Mouse (Mus musculus) G1E (cell line): ENCODE data around the gene Retreg3. TPM values are rescaled to one million over a fixed set of nuclear protein-coding genes. Genes with fewer than 3 reads are reported as not detected.

Experiments used
- ATAC-seq: 2 replicates; pipeline ENCODE4 v1.8.0; 2016; ENCODE audit warnings: mild to moderate bottlenecking; ENCODE audit not compliant: insufficient number of reproducible peaks, poor library complexity, low FRiP score, severe bottlenecking; ENCODE audit errors: extremely low read depth
- DNase-seq: peaks from one replicate; pipeline ENCODE4 v3.0.0; 2012; ENCODE audit warnings: low spot score
- H3K27me3 ChIP-seq: 2 replicates; pipeline ENCODE4 v1.6.1; 2012; ENCODE audit warnings: mild to moderate bottlenecking, low read length, inconsistent platforms; ENCODE audit not compliant: insufficient read depth
- H3K36me3 ChIP-seq: replicated peaks from 2 replicates; pipeline ENCODE3; 2012; ENCODE audit warnings: mild to moderate bottlenecking, inconsistent platforms
- H3K4me1 ChIP-seq: 2 replicates; pipeline ENCODE4 v1.6.1; 2012; ENCODE audit warnings: low read depth, low read length, inconsistent platforms, mixed read lengths; ENCODE audit not compliant: insufficient read depth
- H3K4me3 ChIP-seq: 2 replicates; pipeline ENCODE4 v1.5.1; 2012; ENCODE audit warnings: low read depth, mild to moderate bottlenecking, inconsistent platforms, low read length, moderate library complexity, mixed read lengths
- H3K9me3 ChIP-seq: replicated peaks from 2 replicates; pipeline ENCODE4 v1.6.1; 2012; ENCODE audit warnings: inconsistent platforms
- CTCF ChIP-seq: IDR thresholded peaks from 2 replicates; pipeline ENCODE4 v1.5.1; 2012; ENCODE audit warnings: low read depth, low read length, inconsistent platforms, mixed read lengths
- GATA1 ChIP-seq: IDR thresholded peaks from 2 replicates; pipeline ENCODE4 v1.6.1; 2012; ENCODE audit warnings: borderline replicate concordance, low read length, inconsistent platforms, mixed read lengths
- GATA2 ChIP-seq: IDR thresholded peaks from 2 replicates; pipeline ENCODE4 v1.6.1; 2012; ENCODE audit warnings: low read depth, low read length, inconsistent platforms, borderline replicate concordance
- POLR2AphosphoS5 ChIP-seq: IDR thresholded peaks from 2 replicates; pipeline ENCODE4 v1.6.1; 2012; ENCODE audit warnings: low read depth, low read length, inconsistent platforms; ENCODE audit not compliant: insufficient replicate concordance
- TAL1 ChIP-seq: conservative IDR thresholded peaks from 2 replicates; pipeline ENCODE4 v1.6.1; 2012; ENCODE audit warnings: low read depth, low read length, inconsistent platforms, mixed read lengths
- polyA plus RNA-seq: library from polyadenylated mRNA; stranded (reverse); fragments of >175 nt; gene quantifications from 2 replicates; pipeline ENCODE4 v1.2.3, GENCODE M21; 2012
- total RNA-seq, 2 experiments: library from RNA; stranded (forward) in 1 of 2; stranded (reverse) in 1 of 2; fragments of 200-1000 nt in 1 of 2; fragments of >200 nt in 1 of 2; fragmentation: Nextera tagmentation in 1 of 2; gene quantifications; 2 replicates each; pipeline ENCODE4 v1.2.3; 2014 to 2017

Gene Retreg3
- total and polyA plus RNA-seq, 3 experiments: 9.4 to 43.2 (median 13.4) TPM

DNA sequence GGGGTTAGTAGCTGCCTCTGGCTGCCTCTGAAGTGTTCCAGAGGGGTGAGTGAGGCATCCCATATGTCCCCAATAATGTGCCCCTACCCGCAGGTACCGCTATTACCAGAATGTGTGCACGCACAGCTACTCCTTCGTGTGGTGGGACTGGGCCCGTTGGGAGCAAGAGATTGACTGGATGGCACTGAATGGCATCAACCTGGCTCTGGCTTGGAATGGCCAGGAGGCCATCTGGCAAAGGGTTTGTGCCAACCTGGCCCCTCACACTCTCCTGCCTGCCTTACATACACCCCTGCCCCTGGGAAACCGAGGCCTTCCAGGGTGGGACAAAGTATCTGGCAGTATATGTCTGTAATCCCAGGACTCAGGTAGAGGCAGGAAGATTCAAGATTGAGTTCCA lies 48.7 kb downstream of the Retreg3 start:
- peaks cover 19% of the 10 kb centered on the region; the same call in 1 of the 2 replicates for H3K27me3 ChIP-seq
- DNase-seq (no peak), ATAC-seq (no peak)
- peaks cover 21% of the 10 kb centered on the region for H3K36me3 ChIP-seq
- TF ChIP-seq TAL1 (no peak), GATA1 (no peak)
- H3K4me3 ChIP-seq: no peak overlapping the region; the same call in 1 of the 2 replicates
- no peaks in the 10 kb centered on the region for H3K9me3 ChIP-seq
- peaks cover 42% of the 10 kb centered on the region for H3K4me1 ChIP-seq

GRCm38 (mm10) chr11:101070189-101070527 lies 49.5 kb downstream of the Retreg3 start:
- H3K9me3 ChIP-seq: no peaks in the 10 kb centered on the region
- peaks cover 20% of the 10 kb centered on the region for H3K36me3 ChIP-seq
- peak overlapping the region; percentile 89 for H3K4me3 ChIP-seq
- DNase-seq: no peak
- ATAC-seq: no peak
- H3K4me1 ChIP-seq: peaks cover 47% of the 10 kb centered on the region
- TF ChIP-seq POLR2AphosphoS5 (no peak), GATA2 (no peak), GATA1 (no peak), TAL1 (no peak)
- peaks cover 18% of the 10 kb centered on the region; the same call in 1 of the 2 replicates for H3K27me3 ChIP-seq

- Histone ChIP-seq H3K27me3 (peaks cover 18% of the 10 kb centered on the region; the same call in 1 of the 2 replicates), H3K4me3 (peak within 1 kb of the TSS; percentile 89), H3K36me3 (peaks cover 23% of the 10 kb centered on the region), H3K9me3 (no peaks in the 10 kb centered on the region), H3K4me1 (peaks cover 52% of the 10 kb centered on the region)
- ATAC-seq: peak; percentile 77
- TF ChIP-seq GATA2 (no peak), POLR2AphosphoS5 (no peak), GATA1 (no peak), CTCF (no peak), TAL1 (no peak)
- DNase-seq: peak; percentile 97
Observed at GRCm38 (mm10) chr11:101069391-101070188, 50.1 kb downstream of the Retreg3 start, which contains the start of gene Naglu. Gene Naglu (plus strand): TSS chr11:101070012.

DNA sequence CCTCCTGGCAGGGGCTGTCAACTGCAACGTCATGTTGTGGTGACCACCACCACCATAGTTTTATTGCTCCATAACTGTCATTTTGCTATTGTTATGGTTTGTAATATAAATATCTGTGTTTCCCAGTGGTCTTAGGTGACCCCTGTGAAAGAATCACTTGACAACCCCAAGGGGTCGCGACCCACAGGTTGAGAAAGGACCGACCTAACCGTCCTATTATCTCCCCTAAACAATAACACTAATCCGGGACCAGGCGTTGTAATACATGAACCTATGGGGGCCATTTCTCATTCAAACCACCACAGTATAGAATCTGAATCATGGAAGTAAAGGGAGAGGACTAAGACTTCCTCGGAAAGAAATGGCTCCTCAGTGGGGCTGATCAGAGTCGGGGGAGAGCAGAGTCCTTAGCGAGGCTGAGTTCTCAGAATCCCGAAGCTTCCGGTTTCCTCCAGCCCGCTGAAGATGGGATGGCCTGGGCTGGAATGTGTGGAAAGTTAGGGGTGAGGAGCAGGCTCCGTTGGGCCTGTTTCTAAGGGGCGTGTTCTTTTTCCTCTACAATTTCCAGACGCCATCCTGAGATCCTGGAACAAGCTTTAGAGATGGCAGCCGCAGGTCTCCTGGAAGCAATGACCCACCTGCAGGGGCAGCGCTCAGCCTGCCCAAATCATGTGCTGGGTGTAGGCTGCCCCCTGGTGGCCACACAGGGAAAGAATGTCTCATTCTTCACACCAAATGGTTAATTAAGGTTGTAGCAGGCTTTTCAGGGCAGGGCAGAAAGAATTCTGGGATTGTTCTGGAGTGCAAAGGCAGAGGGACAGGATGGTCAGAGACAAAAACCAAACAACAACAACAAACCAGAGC lies 52.9 kb downstream of the Retreg3 start:
- TF ChIP-seq TAL1 (no peak), CTCF (peak; percentile 83), POLR2AphosphoS5 (no peak), GATA1 (no peak), GATA2 (no peak)
- DNase-seq: peak; percentile 28
- H3K9me3 ChIP-seq: no peaks in the 10 kb centered on the region
- peaks cover 70% of the 10 kb centered on the region for H3K4me1 ChIP-seq
- ATAC-seq: no peak
- peaks cover 8% of the 10 kb centered on the region; the same call in 1 of the 2 replicates for H3K27me3 ChIP-seq
- peak overlapping the region; percentile 49; the same call in 1 of the 2 replicates for H3K4me3 ChIP-seq
- H3K36me3 ChIP-seq: peaks cover 24% of the 10 kb centered on the region

GRCm38 (mm10) chr11:101065002-101065401 lies 54.7 kb downstream of the Retreg3 start:
- TF ChIP-seq POLR2AphosphoS5 (no peak), TAL1 (no peak)
- ATAC-seq (no peak), DNase-seq (no peak)
- Histone ChIP-seq H3K4me3 (no peak overlapping the region), H3K36me3 (peaks cover 38% of the 10 kb centered on the region), H3K9me3 (no peaks in the 10 kb centered on the region), H3K27me3 (no peaks in the 10 kb centered on the region), H3K4me1 (peaks cover 62% of the 10 kb centered on the region)

DNA sequence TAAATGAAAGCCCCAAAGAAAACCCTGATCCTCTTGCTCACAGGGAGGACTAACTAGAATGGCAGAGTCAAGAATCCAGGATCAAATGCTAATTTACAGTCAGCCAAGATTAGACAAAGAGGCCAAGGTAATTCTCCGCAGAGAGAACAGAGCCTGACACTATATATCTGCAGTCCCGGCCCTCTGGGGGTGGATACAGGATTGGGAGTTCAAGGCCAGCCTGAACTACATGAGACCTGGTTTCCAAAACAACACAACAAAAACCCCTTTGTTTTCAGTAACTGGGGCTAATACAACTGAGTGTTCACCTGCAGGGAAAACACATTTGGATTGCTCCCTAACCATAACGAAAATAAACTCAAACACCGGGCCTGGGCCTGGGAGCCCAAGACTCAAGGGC lies 55.2 kb downstream of the Retreg3 start:
- no peaks in the 10 kb centered on the region for H3K9me3 ChIP-seq
- peaks cover 58% of the 10 kb centered on the region for H3K4me1 ChIP-seq
- H3K27me3 ChIP-seq: no peaks in the 10 kb centered on the region
- H3K36me3 ChIP-seq: peaks cover 43% of the 10 kb centered on the region
- TF ChIP-seq GATA2 (no peak), POLR2AphosphoS5 (no peak), TAL1 (no peak), CTCF (no peak), GATA1 (no peak)
- DNase-seq (no peak), ATAC-seq (no peak)
- no peak overlapping the region; the same call in 1 of the 2 replicates for H3K4me3 ChIP-seq
